Mouse (Mus musculus): ENCODE measurements at regions not wholly inside any gene's neighbourhood (a gene's known extent, or its start where the extent isn't known, plus 50 kb on each side); places are given as distances from the start of the nearest gene placed in this dataset.

- TF ChIP-seq CTCF (IDR thresholded peaks at IDR 0.05; ENCODE audit: borderline replicate concordance, insufficient read depth, low read depth, low read length) (no peak), POLR2A (IDR thresholded peaks at IDR 0.05; ENCODE audit: borderline replicate concordance, insufficient read depth, low read length) (no peak)
Measured at GRCm38 (mm10) chr2:138084564-138085283, 171.6 kb upstream of the Btbd3 start.

Measured in cerebellum, adult 2 months (tissue).